Comparison of ENCODE assay signal across 9 mouse cellular contexts in the genomic region with DNA sequence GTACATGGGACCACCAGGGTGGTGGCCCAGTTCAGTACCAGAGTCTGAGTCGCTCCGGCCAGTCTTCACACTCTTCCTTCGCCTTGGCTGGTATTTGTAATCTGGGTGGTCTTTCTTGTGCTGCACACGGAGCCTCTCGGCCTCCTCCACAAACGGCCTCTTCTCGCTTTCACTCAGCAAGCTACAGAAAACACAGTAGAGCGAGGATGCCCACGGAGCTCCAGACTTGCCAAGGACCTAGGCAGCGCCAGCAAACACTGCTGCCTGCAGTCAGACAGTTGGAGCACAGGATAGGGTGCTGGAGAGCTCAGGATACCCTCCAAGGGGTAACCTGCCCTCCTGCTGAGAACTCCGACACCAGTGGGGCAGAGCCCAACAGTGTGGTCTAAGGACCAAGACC. TPM values are rescaled to one million over a fixed set of nuclear protein-coding genes. Genes with fewer than 3 reads are reported as not detected.
DNase-seq lines count a peak whose midpoint lies in the region; ATAC-seq and TF ChIP-seq lines count a peak whose summit lies in the region.
"Had no signal": no experiment of that assay in that cellular context is flagged by ENCODE, and none has a peak within 500 bp of the region (broad histone marks: within the 10 kb centered on the region; RNA-seq: fewer than 3 reads in every experiment).

No protein-coding gene starts in this region.

- H3K27me3 ChIP-seq in forebrain, embryonic 10.5 days (ENCODE audit: poor library complexity, severe bottlenecking): peaks cover 92% of the 10 kb centered on the region
- H3K27me3 ChIP-seq in hindbrain, embryonic 15.5 days: peaks cover 22% of the 10 kb centered on the region; the same call in 1 of the 2 replicates
- H3K27me3 ChIP-seq in neural tube, embryonic 14.5 days (ENCODE audit: control insufficient read depth, insufficient read depth, low read length): peaks cover 11% of the 10 kb centered on the region

- 71% methylated on average over 11 of the region's 11 CpGs for WGBS in forebrain, embryonic 10.5 days
- 59% methylated on average over 11 of the region's 11 CpGs for WGBS in hindbrain, embryonic 15.5 days
- 72% methylated on average over 11 of the region's 11 CpGs for whole genome bisulfite sequencing in neural tube, embryonic 14.5 days

- H3K9me3 ChIP-seq in forebrain, embryonic 10.5 days: no peaks in the 10 kb centered on the region
- H3K9me3 ChIP-seq in hindbrain, embryonic 15.5 days: no peaks in the 10 kb centered on the region
- H3K9me3 ChIP-seq in neural tube, embryonic 14.5 days (ENCODE audit: control insufficient read depth, low read length): no peaks in the 10 kb centered on the region

- peaks cover 11% of the 10 kb centered on the region for H3K36me3 ChIP-seq in forebrain, embryonic 10.5 days (replicated peaks)
- H3K36me3 ChIP-seq in hindbrain, embryonic 15.5 days: no peaks in the 10 kb centered on the region
- no peaks in the 10 kb centered on the region for H3K36me3 ChIP-seq in neural tube, embryonic 14.5 days (ENCODE audit: control insufficient read depth, insufficient read depth, low read length)

- peak overlapping the region; percentile 27 for H3K9ac ChIP-seq in hindbrain, embryonic 15.5 days
- H3K9ac ChIP-seq in neural tube, embryonic 14.5 days (replicated peaks; ENCODE audit: low read depth, low read length): peak overlapping the region; percentile 39; the same call in 1 of the 2 replicates

- peak overlapping the region; percentile 73 for H3K4me3 ChIP-seq in layer of hippocampus, adult 2 months
- peak overlapping the region; percentile 73 for H3K4me3 ChIP-seq in forebrain, embryonic 10.5 days
- H3K4me3 ChIP-seq in hindbrain, embryonic 15.5 days: peak overlapping the region; percentile 54
- H3K4me3 ChIP-seq in neural tube, embryonic 14.5 days (ENCODE audit: low read depth, low read length): peak overlapping the region; percentile 46

- peak overlapping the region; percentile 94 for H3K4me2 ChIP-seq in hindbrain, embryonic 15.5 days
- peak overlapping the region; percentile 93; the same call in 1 of the 2 replicates for H3K4me2 ChIP-seq in neural tube, embryonic 14.5 days (ENCODE audit: low read depth, low read length)

- peaks cover 68% of the 10 kb centered on the region for H3K4me1 ChIP-seq in forebrain, embryonic 10.5 days
- peaks cover 40% of the 10 kb centered on the region for H3K4me1 ChIP-seq in hindbrain, embryonic 15.5 days (replicated peaks)
- peaks cover 17% of the 10 kb centered on the region; the same call in 1 of the 2 replicates for H3K4me1 ChIP-seq in neural tube, embryonic 14.5 days (ENCODE audit: control insufficient read depth, insufficient read depth, low read length)

- H3K27ac ChIP-seq in layer of hippocampus, adult 2 months: peak overlapping the region; percentile 97
- H3K27ac ChIP-seq in forebrain, embryonic 10.5 days: 0 out of 2 replicates have a peak overlapping the region, but pooled peaks have one; percentile 25
- H3K27ac ChIP-seq in hindbrain, embryonic 15.5 days (replicated peaks): peak overlapping the region; percentile 68
- no peak overlapping the region for H3K27ac ChIP-seq in neural tube, embryonic 14.5 days (ENCODE audit: low read depth, low read length)

- DNase-seq in layer of hippocampus, adult 2 months (ENCODE audit: low spot score in 2 of 2): no peak
- no peak for DNase-seq in layer of hippocampus, adult 9-11 months
- DNase-seq in forebrain, embryonic 10.5 days (ENCODE audit: extremely low spot score, low spot score): no peak
- no peak for DNase-seq in adrenal gland, postnatal 4 days (ENCODE audit: low spot score in 2 of 2)
- DNase-seq in urinary bladder, adult 2 months (ENCODE audit: low spot score): no peak
- DNase-seq in ovary, postnatal 36 days (ENCODE audit: low spot score): no peak
- DNase-seq: lung, postnatal 36 days had no signal

- no peak for ATAC-seq in hindbrain, embryonic 15.5 days (ENCODE audit: low FRiP score, low read depth)
- no peak for ATAC-seq in neural tube, embryonic 14.5 days (ENCODE audit: low read depth)

- no peak for TF ChIP-seq CTCF in layer of hippocampus, adult 2 months (conservative IDR thresholded peaks at IDR 0.05)

RNA-seq across cellular contexts. Expression of gene Sox8, which starts 1.6 kb away (rescaled TPM):
- total RNA-seq in layer of hippocampus, adult 2 months (2021): 10 to 100 TPM; 47.7 to 55.7 TPM
- polyA plus RNA-seq in forebrain, embryonic 10.5 days (2016; fragmentation: Nextera tagmentation; extraction: Ambion mirVana): 10.9 and 12.1 TPM in 2 replicates
- 17.8 and 23.8 TPM in 2 replicates for polyA plus RNA-seq in hindbrain, embryonic 15.5 days (2015; fragmentation: Nextera tagmentation; extraction: Ambion mirVana)
- polyA plus RNA-seq in neural tube, embryonic 14.5 days (2014; fragmentation: Nextera tagmentation; extraction: Ambion mirVana): 12.8 and 17.5 TPM in 2 replicates
- 1 to 10 TPM; 2.4 TPM for total RNA-seq in adrenal gland, postnatal 4 days (2021)
- 1.2 and 1.5 TPM in 2 replicates for polyA plus RNA-seq in urinary bladder, adult 2 months (2012; rRNA removed)

RNA-seq across cellular contexts. Expression of gene Lmf1, which starts 10.0 kb away (rescaled TPM):
- total RNA-seq in layer of hippocampus, adult 2 months (2021): 10 to 100 TPM; 25.5 to 31.2 TPM
- 22.0 and 24.0 TPM in 2 replicates for polyA plus RNA-seq in forebrain, embryonic 10.5 days (2016; fragmentation: Nextera tagmentation; extraction: Ambion mirVana)
- polyA plus RNA-seq in hindbrain, embryonic 15.5 days (2015; fragmentation: Nextera tagmentation; extraction: Ambion mirVana): 23.8 and 25.1 TPM in 2 replicates
- polyA plus RNA-seq in neural tube, embryonic 14.5 days (2014; fragmentation: Nextera tagmentation; extraction: Ambion mirVana): 24.2 and 25.4 TPM in 2 replicates
- total RNA-seq in adrenal gland, postnatal 4 days (2021): 10 to 100 TPM; 32.4 to 34.3 TPM
- 12.5 and 16.6 TPM in 2 replicates for polyA plus RNA-seq in urinary bladder, adult 2 months (2012; rRNA removed)
